Mouse (Mus musculus): ENCODE measurements around the gene Tanc1. TPM values are rescaled to one million over a fixed set of nuclear protein-coding genes. Genes with fewer than 3 reads are reported as not detected.

Tanc1 gene
- polyA plus RNA-seq, 1 experiment from 2014 or later = 45.2 TPM

DNA sequence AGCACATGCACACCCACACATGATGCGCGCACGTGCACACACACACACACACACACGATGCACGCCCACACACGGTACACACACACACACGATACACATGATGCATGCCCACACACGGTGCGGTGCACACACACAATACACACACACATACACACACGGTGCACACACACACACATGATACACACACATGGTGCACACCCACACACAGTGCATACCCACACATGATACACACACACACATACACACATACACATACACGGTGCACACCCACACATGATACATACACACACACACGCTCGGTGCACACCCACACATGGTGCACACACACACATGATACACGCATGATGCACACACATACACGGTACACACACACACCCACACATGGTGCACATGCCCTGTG, 206.8 kb downstream of the Tanc1 start:
- no peak overlapping the region for H3K4me2 ChIP-seq (replicated peaks)
- no peak overlapping the region for H3K27ac ChIP-seq
- no peaks in the 10 kb centered on the region for H3K27me3 ChIP-seq
- no peaks in the 10 kb centered on the region for H3K9me3 ChIP-seq
- no peak for ATAC-seq (ENCODE audit: low FRiP score, low read depth)
- 95% methylated on average over 15 of the region's 15 CpGs for WGBS
- H3K4me1 ChIP-seq = no peaks in the 10 kb centered on the region
- no peak overlapping the region for H3K9ac ChIP-seq
- peaks cover 79% of the 10 kb centered on the region for H3K36me3 ChIP-seq
- H3K4me3 ChIP-seq = no peak overlapping the region

DNA sequence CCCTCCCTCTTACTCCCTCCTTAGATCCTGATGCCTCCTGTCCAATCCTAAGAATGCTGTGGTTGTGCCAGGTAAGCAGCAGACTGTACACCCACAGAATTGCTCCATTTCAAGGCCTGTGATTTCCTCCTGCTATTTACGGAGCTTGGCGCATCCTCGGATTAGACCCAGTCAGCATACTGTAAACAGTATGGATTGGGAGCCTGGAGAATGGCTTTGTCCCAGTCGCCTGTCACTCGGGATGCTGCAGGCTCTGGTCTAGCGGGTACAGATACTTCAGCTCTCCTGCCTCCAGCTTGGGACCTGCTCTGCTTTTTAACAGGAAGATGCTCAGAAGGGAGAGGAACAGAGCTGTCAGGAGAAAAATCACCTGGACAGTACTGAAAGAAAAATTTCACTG, 207.6 kb downstream of the Tanc1 start:
- H3K9me3 ChIP-seq = no peaks in the 10 kb centered on the region
- H3K4me2 ChIP-seq (replicated peaks) = no peak overlapping the region
- WGBS = 75% methylated on average over 6 of the region's 6 CpGs
- no peak overlapping the region for H3K27ac ChIP-seq
- H3K9ac ChIP-seq = no peak overlapping the region
- H3K4me3 ChIP-seq = no peak overlapping the region
- H3K27me3 ChIP-seq = no peaks in the 10 kb centered on the region
- no peaks in the 10 kb centered on the region for H3K4me1 ChIP-seq
- H3K36me3 ChIP-seq = peaks cover 81% of the 10 kb centered on the region
- ATAC-seq (ENCODE audit: low FRiP score, low read depth) = no peak

DNA sequence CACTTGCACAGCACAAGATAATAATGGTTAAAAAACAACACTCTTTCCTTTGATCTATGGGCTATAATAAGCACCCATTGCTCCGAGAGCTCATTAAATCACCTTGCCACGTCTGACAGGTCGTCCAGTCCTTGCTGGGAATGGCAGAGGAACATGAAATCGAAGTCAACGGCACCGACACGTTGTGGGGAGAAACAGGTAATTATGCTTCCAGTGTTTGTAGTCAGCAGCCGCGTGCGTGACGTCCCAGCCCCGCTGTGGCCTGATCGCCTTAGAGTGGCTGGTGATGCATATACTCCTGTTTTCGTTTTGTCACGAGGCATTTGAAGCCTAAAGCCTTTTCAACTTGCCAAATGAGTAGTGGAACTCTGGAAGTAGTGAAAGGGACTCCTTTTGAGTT, 208.2 kb downstream of the Tanc1 start:
- 62% methylated on average over 15 of the region's 15 CpGs for WGBS
- peaks cover 83% of the 10 kb centered on the region for H3K36me3 ChIP-seq
- H3K4me2 ChIP-seq (replicated peaks) = no peak overlapping the region
- H3K27me3 ChIP-seq = no peaks in the 10 kb centered on the region
- no peaks in the 10 kb centered on the region for H3K9me3 ChIP-seq
- no peak for ATAC-seq (ENCODE audit: low FRiP score, low read depth)
- H3K27ac ChIP-seq = no peak overlapping the region
- no peak overlapping the region for H3K9ac ChIP-seq
- no peaks in the 10 kb centered on the region for H3K4me1 ChIP-seq
- H3K4me3 ChIP-seq = no peak overlapping the region

DNA sequence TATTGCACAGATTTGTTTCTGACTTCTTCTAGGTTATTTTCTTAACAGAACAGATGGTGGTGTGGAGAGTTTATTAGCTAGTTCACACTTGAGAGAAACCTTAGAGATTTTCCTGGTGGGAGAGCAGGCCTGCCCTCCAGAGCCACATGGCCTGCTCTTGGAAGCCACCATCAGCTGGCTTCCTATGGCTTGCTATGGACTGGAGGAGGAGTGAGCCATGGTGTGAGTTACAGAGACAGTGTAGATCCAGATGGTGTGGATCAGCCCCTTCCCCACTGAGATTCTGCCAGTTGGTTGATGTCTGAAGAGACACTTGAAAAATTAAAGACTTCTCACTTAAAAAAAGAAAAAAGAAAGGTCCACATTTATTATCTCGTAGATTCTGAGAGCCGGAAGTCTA, 209.2 kb downstream of the Tanc1 start:
- no peaks in the 10 kb centered on the region for H3K9me3 ChIP-seq
- no peaks in the 10 kb centered on the region for H3K4me1 ChIP-seq
- no peaks in the 10 kb centered on the region for H3K27me3 ChIP-seq
- H3K36me3 ChIP-seq = peaks cover 76% of the 10 kb centered on the region
- no peak for ATAC-seq (ENCODE audit: low FRiP score, low read depth)
- no peak overlapping the region for H3K9ac ChIP-seq
- WGBS = 94% methylated on average over 2 of the region's 2 CpGs
- H3K4me3 ChIP-seq = no peak overlapping the region
- H3K4me2 ChIP-seq (replicated peaks) = no peak overlapping the region
- no peak overlapping the region for H3K27ac ChIP-seq

DNA sequence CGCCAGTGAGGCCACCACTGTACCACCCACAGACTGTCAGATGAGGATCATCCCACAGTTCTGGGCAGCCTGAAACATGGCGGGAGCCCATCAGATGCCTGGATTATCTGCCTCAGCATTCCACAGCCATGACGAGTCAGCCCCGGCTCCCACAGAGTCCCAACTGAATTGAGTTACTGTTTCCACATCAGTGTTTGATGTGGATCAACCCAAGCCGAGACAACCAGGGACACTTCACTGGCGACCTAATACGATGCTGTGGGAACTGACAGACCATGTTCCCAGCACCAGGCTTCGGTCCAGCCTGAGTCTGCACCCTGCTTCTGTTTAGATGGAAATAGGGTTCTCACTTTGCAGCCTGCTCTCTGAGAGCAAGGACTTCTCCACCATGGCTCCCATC, 212.4 kb downstream of the Tanc1 start:
- Histone ChIP-seq H3K4me1 (peaks cover 18% of the 10 kb centered on the region), H3K36me3 (peaks cover 45% of the 10 kb centered on the region), H3K27me3 (no peaks in the 10 kb centered on the region), H3K9me3 (no peaks in the 10 kb centered on the region), H3K4me3 (no peak overlapping the region), H3K4me2 (replicated peaks) (no peak overlapping the region), H3K27ac (no peak overlapping the region), H3K9ac (no peak overlapping the region)
- no peak for ATAC-seq (ENCODE audit: low FRiP score, low read depth)
- WGBS = 74% methylated on average over 8 of the region's 8 CpGs

DNA sequence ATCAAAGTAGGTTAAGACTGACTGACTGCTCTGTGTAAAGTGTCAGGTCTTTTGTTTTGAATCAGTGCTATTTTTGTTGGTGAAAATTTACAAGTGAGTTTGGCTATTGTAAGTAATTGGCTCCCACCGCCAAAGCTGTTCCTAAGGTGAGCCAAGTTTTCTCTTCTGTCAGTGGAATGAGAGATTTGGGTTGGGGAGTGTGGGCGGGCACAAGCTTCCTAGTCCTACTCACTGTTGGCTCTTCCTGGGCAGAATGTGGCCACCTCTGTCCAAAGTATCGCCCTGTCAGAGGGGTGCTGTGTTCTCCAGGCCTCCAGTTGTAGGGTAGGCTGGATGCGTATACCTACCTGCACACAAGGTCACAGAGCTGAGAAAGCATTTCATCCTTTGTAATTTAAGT, 213.5 kb downstream of the Tanc1 start:
- no peaks in the 10 kb centered on the region for H3K27me3 ChIP-seq
- H3K9ac ChIP-seq = no peak overlapping the region
- H3K27ac ChIP-seq = no peak overlapping the region
- no peak overlapping the region for H3K4me3 ChIP-seq
- H3K4me1 ChIP-seq = peaks cover 29% of the 10 kb centered on the region
- WGBS = 83% methylated on average over 4 of the region's 4 CpGs
- ATAC-seq (ENCODE audit: low FRiP score, low read depth) = no peak
- H3K36me3 ChIP-seq = peaks cover 44% of the 10 kb centered on the region
- no peak overlapping the region for H3K4me2 ChIP-seq (replicated peaks)
- H3K9me3 ChIP-seq = no peaks in the 10 kb centered on the region

DNA sequence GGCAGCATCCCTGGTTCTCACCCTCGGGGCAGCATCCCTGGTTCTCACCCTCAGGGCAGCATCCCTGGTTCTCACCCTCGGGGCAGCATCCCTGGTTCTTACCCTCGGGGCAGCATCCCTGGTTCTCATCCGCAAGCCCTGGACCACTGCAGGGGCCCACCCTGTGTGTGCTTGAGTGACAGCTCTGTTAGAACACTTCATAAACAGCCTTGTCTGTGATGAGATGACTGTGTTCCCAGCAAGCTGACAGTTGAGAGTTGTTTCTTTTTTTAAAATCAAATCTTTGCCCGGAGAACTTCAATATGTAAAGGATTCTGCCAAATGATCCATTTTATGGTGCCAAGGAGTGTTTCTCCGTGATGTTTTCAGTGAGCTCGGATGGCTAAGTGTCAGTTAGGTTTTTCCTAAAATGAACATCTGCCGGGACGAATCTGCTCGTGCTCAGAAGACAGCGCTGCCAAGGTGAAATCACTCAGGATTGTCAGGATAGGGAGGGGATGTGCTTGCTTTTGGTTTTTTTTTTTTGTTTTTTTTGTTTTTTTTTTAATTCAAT, 216.3 kb downstream of the Tanc1 start:
- ATAC-seq (ENCODE audit: low FRiP score, low read depth) = no peak
- peaks cover 38% of the 10 kb centered on the region for H3K36me3 ChIP-seq
- WGBS = 66% methylated on average over 11 of the region's 11 CpGs

DNA sequence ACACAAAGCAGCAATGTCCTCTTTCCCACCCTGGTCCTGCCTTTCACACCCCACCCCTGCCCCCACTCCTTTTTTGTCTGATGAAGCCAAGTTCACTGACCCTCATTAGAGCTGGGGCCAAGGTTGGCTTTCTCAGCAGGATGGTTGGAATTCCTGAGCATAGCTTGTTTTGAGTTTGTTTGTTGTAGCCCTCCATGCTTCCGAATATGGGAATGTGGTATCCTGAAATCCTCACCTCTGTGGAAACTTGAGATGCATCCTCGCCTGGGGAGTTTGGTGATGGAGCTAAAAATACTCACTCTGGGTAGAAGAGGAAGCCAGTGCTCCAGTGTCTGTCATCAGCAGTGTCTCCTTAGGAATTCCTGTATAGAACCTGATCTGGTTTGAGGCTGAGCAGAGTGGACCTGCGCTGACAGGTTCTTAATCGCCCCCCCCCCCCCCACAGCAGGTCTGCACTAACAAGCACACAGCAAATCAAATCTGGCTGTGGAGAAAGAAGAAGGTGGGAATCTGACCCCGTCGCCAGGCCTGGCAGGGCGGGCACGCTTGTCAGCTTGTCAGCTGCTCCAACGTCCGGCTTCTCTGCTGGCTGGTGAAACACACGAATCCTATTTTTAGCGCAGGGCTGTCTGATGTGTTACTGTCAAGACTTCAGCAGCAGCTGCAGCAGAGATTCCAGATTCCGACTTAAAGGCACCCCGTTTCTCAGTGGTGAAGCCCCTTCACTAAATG, 217.1 kb downstream of the Tanc1 start:
- ATAC-seq (ENCODE audit: low FRiP score, low read depth) = peak; percentile 68
- H3K9me3 ChIP-seq = no peaks in the 10 kb centered on the region
- H3K4me1 ChIP-seq = peaks cover 34% of the 10 kb centered on the region
- peaks cover 43% of the 10 kb centered on the region for H3K36me3 ChIP-seq
- no peak overlapping the region for H3K4me3 ChIP-seq
- peak overlapping the region; percentile 58 for H3K27ac ChIP-seq
- 0 out of 2 replicates have a peak overlapping the region, but pooled peaks have one; percentile 35 for H3K9ac ChIP-seq
- H3K4me2 ChIP-seq (replicated peaks) = peak overlapping the region; percentile 31; the same call in 1 of the 2 replicates
- H3K27me3 ChIP-seq = no peaks in the 10 kb centered on the region
- WGBS = 16% methylated on average over 14 of the region's 14 CpGs

More for the DNA sequence above, 216.3 kb downstream of the Tanc1 start:
- no peak overlapping the region for H3K9ac ChIP-seq
- no peak overlapping the region for H3K4me3 ChIP-seq
- no peaks in the 10 kb centered on the region for H3K9me3 ChIP-seq
- H3K4me2 ChIP-seq (replicated peaks) = no peak overlapping the region
- H3K27me3 ChIP-seq = no peaks in the 10 kb centered on the region
- peaks cover 34% of the 10 kb centered on the region for H3K4me1 ChIP-seq
- no peak overlapping the region for H3K27ac ChIP-seq

DNA sequence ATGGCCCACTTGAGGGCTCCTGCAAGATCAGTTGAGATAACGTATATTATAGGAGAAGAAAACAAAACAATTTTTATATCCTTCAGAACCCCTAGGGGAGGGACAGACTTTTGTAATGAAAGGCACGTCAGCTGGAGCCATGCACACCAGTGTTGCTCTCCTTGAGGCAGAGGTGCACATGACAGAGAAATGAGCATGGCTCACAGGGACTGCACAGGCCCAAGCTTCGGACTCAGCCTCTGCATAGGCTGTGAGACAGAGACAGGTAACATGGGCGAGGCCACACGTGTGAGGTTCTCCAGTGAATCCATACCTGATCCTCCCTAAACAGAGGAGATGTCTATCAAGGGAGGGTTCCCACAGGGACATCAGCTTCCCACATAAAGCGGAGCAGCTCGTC, 217.9 kb downstream of the Tanc1 start:
- peak overlapping the region; percentile 58; the same call in 1 of the 2 replicates for H3K27ac ChIP-seq
- H3K36me3 ChIP-seq = peaks cover 43% of the 10 kb centered on the region
- no peak for ATAC-seq (ENCODE audit: low FRiP score, low read depth)
- peaks cover 34% of the 10 kb centered on the region for H3K4me1 ChIP-seq
- no peaks in the 10 kb centered on the region for H3K27me3 ChIP-seq
- peak overlapping the region; percentile 31; the same call in 1 of the 2 replicates for H3K4me2 ChIP-seq (replicated peaks)
- H3K9me3 ChIP-seq = no peaks in the 10 kb centered on the region
- H3K4me3 ChIP-seq = no peak overlapping the region
- no peak overlapping the region for H3K9ac ChIP-seq
- 59% methylated on average over 7 of the region's 7 CpGs for WGBS

DNA sequence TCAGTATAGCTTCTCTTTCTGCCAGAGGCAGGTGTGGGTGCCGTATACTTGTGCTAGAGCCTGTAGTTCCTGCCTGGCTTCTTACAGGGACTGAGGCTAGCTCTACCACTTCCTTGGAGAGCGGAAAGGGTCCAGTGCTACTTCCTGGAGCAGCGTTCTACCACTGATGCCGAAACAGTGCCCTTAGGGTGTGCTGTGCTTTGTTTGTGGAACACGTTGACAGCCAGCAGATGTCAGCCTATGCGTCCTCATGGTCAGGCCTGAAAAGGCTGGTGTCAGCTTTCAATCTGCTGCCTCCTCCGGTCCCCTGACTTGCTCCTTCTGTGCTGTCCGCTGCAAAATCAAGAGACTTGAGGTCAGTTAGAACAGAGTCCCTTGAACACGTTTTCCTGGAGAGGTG, 218.3 kb downstream of the Tanc1 start:
- peaks cover 34% of the 10 kb centered on the region for H3K4me1 ChIP-seq
- peaks cover 46% of the 10 kb centered on the region for H3K36me3 ChIP-seq
- no peaks in the 10 kb centered on the region for H3K27me3 ChIP-seq
- no peak overlapping the region for H3K9ac ChIP-seq
- peak; percentile 45; the same call in 1 of the 2 replicates for ATAC-seq (ENCODE audit: low FRiP score, low read depth)
- no peak overlapping the region for H3K4me3 ChIP-seq
- H3K9me3 ChIP-seq = no peaks in the 10 kb centered on the region
- peak overlapping the region; percentile 33; the same call in 1 of the 2 replicates for H3K27ac ChIP-seq
- H3K4me2 ChIP-seq (replicated peaks) = no peak overlapping the region
- 18% methylated on average over 9 of the region's 9 CpGs for WGBS

DNA sequence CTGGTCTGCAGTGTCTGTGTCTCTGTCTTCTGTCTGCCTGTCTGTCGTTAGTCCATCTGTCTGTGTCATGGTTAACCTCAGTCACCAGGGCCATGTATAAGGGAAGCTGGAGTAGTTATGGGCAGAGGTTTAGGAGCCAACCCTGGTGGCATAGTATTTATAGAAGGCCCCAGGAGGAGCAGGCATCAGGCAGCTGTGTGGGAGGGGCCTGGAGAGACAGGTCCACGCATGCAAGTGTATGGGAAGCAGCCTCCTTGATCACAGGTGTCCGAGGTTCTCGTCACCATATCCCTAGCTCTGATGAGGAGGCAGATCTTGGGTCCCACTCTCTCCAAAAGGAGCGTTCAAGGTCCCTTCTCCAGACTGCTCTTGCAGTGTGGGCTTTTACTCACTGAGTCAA, 219.1 kb downstream of the Tanc1 start:
- Histone ChIP-seq H3K9me3 (no peaks in the 10 kb centered on the region), H3K36me3 (peaks cover 54% of the 10 kb centered on the region), H3K4me3 (no peak overlapping the region), H3K4me1 (peaks cover 34% of the 10 kb centered on the region), H3K4me2 (replicated peaks) (no peak overlapping the region), H3K9ac (no peak overlapping the region), H3K27ac (peak overlapping the region; percentile 6; the same call in 1 of the 2 replicates), H3K27me3 (no peaks in the 10 kb centered on the region)
- 79% methylated on average over 5 of the region's 5 CpGs for WGBS
- ATAC-seq (ENCODE audit: low FRiP score, low read depth) = no peak

DNA sequence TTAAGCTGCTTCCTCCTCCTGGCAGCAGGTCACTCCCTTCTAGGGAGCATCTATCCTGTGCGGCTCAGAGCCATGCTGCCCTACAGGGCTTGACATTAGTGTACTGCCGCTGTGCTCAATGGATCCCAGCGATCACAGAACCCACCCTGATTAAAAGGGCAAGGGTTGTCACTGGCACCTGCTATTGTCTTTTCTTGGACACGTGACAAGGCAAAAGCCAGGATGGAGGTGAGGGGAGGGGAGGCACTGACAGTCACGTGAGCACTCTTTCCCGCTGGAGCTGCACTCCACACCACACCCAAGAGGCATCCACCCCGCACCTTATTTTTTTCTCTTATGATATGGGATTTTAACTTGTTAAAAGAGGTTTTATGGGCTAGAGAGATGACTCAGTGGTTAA, 220.0 kb downstream of the Tanc1 start:
- peaks cover 63% of the 10 kb centered on the region for H3K36me3 ChIP-seq

More for the DNA sequence above, 220.0 kb downstream of the Tanc1 start:
- no peak overlapping the region for H3K4me3 ChIP-seq
- H3K27me3 ChIP-seq = no peaks in the 10 kb centered on the region
- H3K9me3 ChIP-seq = no peaks in the 10 kb centered on the region
- H3K4me1 ChIP-seq = peaks cover 34% of the 10 kb centered on the region
- H3K9ac ChIP-seq = no peak overlapping the region
- 90% methylated on average over 7 of the region's 7 CpGs for WGBS
- no peak overlapping the region for H3K27ac ChIP-seq
- no peak for ATAC-seq (ENCODE audit: low FRiP score, low read depth)
- no peak overlapping the region for H3K4me2 ChIP-seq (replicated peaks)

All from limb, embryonic 13.5 days (tissue).